Mouse (Mus musculus) cerebellum, adult 2 months (tissue): ENCODE measurements around the gene Macc1.

Source experiments
- CTCF ChIP-seq: fragments of 200-500 bp; IDR thresholded peaks from 2 replicates; pipeline ENCODE4 v1.5.1; 2011; ENCODE audit warnings: low read depth, mild to moderate bottlenecking, control low read depth, low read length, moderate library complexity, borderline replicate concordance; ENCODE audit not compliant: insufficient read depth
- POLR2A ChIP-seq: fragments of 200-500 bp; IDR thresholded peaks from 2 replicates; pipeline ENCODE4 v1.6.1; 2011; ENCODE audit warnings: low read length, control low read depth, borderline replicate concordance; ENCODE audit not compliant: insufficient read depth

DNA sequence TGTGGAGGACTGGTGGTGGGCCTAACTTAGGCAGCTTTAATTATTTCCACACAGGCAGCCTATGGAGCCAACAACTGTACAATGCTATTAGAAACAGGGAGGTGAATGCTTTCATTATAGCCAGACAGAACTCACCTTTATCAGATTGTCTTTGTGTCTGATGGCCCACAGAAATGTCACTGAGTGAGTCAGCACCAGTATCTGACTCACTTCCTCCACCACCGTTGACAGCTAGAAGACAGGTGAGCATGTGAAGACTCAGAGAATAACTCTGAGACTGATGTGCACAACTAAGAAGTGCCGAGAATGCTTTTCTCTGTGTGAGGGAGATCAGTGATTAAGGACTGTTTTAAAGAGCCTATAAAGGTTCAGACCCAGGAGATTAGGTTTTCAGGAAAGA lies 73.9 kb downstream of the Macc1 start:
- TF ChIP-seq CTCF (no peak), POLR2A (no peak)
